29 mouse cellular contexts compared by ENCODE assay signal in the genomic region with DNA sequence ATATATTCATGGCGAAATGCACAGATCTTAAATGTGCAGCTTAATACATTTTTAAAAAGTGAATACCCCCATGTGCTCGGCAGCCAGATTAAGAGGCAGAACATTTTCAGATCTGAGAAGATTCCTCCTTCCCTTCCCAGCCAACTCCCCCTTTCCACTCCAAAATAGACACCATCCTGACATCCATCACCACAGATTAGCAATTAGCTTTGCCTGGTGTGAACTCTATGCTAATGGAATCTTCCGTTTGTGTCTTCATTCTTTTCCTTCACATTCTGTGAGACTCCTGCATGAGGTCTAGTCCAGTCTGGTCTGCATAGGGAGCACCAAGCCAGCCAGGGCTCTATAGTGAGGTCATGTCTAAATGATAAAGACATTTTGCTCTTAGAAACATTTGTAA. TPM values are rescaled to one million over a fixed set of nuclear protein-coding genes. Genes with fewer than 3 reads are reported as not detected.
A peak's percentile ranks its signal among the peaks of the same experiment; 100 is the strongest.
DNase-seq lines count a peak whose midpoint lies in the region; ATAC-seq and TF ChIP-seq lines count a peak whose summit lies in the region.
"Had no signal": no experiment of that assay in that cellular context is flagged by ENCODE, and none has a peak within 500 bp of the region (broad histone marks: within the 10 kb centered on the region; RNA-seq: fewer than 3 reads in every experiment).

No protein-coding gene starts in this region.

- WGBS in forebrain, embryonic 14.5 days: 61% methylated on average over 3 of the region's 3 CpGs

- no peaks in the 10 kb centered on the region for H3K9me3 ChIP-seq in forebrain, embryonic 14.5 days (replicated peaks; ENCODE audit: control insufficient read depth, low read length)
- H3K9me3 ChIP-seq: embryonic facial prominence, embryonic 13.5 days; heart, embryonic 10.5 days; hindbrain, embryonic 13.5 days; liver, embryonic 12.5 days; megakaryocyte, embryonic 14.5 days; midbrain, embryonic 12.5 days; stomach, embryonic 15.5 days had no signal

- H3ac ChIP-seq in myocyte (ENCODE audit: control insufficient read depth, insufficient read length): no peak overlapping the region

- peaks cover 4% of the 10 kb centered on the region for H3K79me2 ChIP-seq in myocyte (ENCODE audit: control insufficient read depth, insufficient read depth)

- no peak overlapping the region for H3K27ac ChIP-seq in forebrain, embryonic 14.5 days (ENCODE audit: low read depth, low read length)
- H3K27ac ChIP-seq: embryonic facial prominence, embryonic 13.5 days; heart, embryonic 10.5 days; hindbrain, embryonic 13.5 days; kidney, postnatal 0 days; liver, embryonic 12.5 days; midbrain, embryonic 12.5 days; stomach, embryonic 15.5 days had no signal

- DNase-seq in heart, adult 11 months: peak; percentile 57
- no peak for DNase-seq in heart, postnatal 4 days
- peak; percentile 41 for DNase-seq in left cerebral cortex, adult 11 months (ENCODE audit: low spot score)
- no peak for DNase-seq in left cerebral cortex, adult 8-10 months (ENCODE audit: low spot score in 2 of 2)
- DNase-seq in MN1 (ENCODE audit: low spot score): peak; percentile 54
- no peak for DNase-seq in forebrain, embryonic 14.5 days (ENCODE audit: low spot score)
- DNase-seq: adrenal gland, postnatal 25 days; forebrain, postnatal 0 days; gastrocnemius, postnatal 14 days; heart, postnatal 36 days; kidney, adult 8-10 months; kidney, postnatal 4 days; liver, postnatal 0 days; lung, postnatal 4 days; thymus, postnatal 14 days had no signal

- H3K36me3 ChIP-seq in myocyte (ENCODE audit: control insufficient read depth, insufficient read depth): no peaks in the 10 kb centered on the region
- H3K36me3 ChIP-seq in forebrain, embryonic 14.5 days (ENCODE audit: control insufficient read depth, insufficient read depth, low read length): no peaks in the 10 kb centered on the region
- H3K36me3 ChIP-seq: embryonic facial prominence, embryonic 13.5 days; heart, embryonic 10.5 days; hindbrain, embryonic 13.5 days; liver, embryonic 12.5 days; midbrain, embryonic 12.5 days; stomach, embryonic 15.5 days had no signal

- H3K4me3 ChIP-seq in myocyte: no peak overlapping the region
- H3K4me3 ChIP-seq in forebrain, embryonic 14.5 days (ENCODE audit: low read depth, low read length): no peak overlapping the region
- H3K4me3 ChIP-seq: embryonic facial prominence, embryonic 13.5 days; heart, embryonic 10.5 days; hindbrain, embryonic 13.5 days; liver, embryonic 12.5 days; megakaryocyte, embryonic 14.5 days; midbrain, embryonic 12.5 days; stomach, embryonic 15.5 days had no signal

- TF ChIP-seq POLR2A in myocyte (IDR thresholded peaks at IDR 0.05; ENCODE audit: insufficient read length, low read depth): no peak

- H3K4me2 ChIP-seq in myocyte (ENCODE audit: low read depth): peak overlapping the region; percentile 24
- no peak overlapping the region for H3K4me2 ChIP-seq in forebrain, embryonic 14.5 days (ENCODE audit: low read length)
- H3K4me2 ChIP-seq: embryonic facial prominence, embryonic 13.5 days; hindbrain, embryonic 13.5 days; liver, embryonic 12.5 days; midbrain, embryonic 12.5 days; stomach, embryonic 15.5 days had no signal

- H3K9ac ChIP-seq in forebrain, embryonic 14.5 days (ENCODE audit: low read length): no peak overlapping the region
- H3K9ac ChIP-seq: embryonic facial prominence, embryonic 13.5 days; forebrain, postnatal 0 days; hindbrain, embryonic 13.5 days; liver, embryonic 12.5 days; liver, postnatal 0 days; midbrain, embryonic 12.5 days; stomach, embryonic 15.5 days had no signal

- no peak for ATAC-seq in forebrain, embryonic 14.5 days
- ATAC-seq: CD4-positive, CD25-positive, alpha-beta regulatory T cell, adult 4 months; forebrain, postnatal 0 days; intestine, embryonic 16.5 days; liver, embryonic 12.5 days; liver, postnatal 0 days had no signal

- peaks cover 10% of the 10 kb centered on the region for H3K27me3 ChIP-seq in myocyte (ENCODE audit: control insufficient read depth, insufficient read depth, insufficient read length)
- H3K27me3 ChIP-seq in forebrain, embryonic 14.5 days (replicated peaks; ENCODE audit: control insufficient read depth, insufficient read depth, low read length): no peaks in the 10 kb centered on the region
- H3K27me3 ChIP-seq: embryonic facial prominence, embryonic 13.5 days; hindbrain, embryonic 13.5 days; midbrain, embryonic 12.5 days; stomach, embryonic 15.5 days had no signal

- peaks cover 2% of the 10 kb centered on the region; the same call in 1 of the 2 replicates for H3K4me1 ChIP-seq in forebrain, embryonic 14.5 days (ENCODE audit: control insufficient read depth, insufficient read depth, low read length)

TF ChIP-seq in myocyte, 11 proteins besides CTCF, POLR2A, EP300 and RAD21:
- TF ChIP-seq REST (IDR thresholded peaks at IDR 0.05; ENCODE audit: insufficient read depth, insufficient read length): no peak
- no peak for TF ChIP-seq POLR2AphosphoS2 (IDR thresholded peaks at IDR 0.05; ENCODE audit: insufficient read length, low read depth)
- TF ChIP-seq MAX (IDR thresholded peaks at IDR 0.05; ENCODE audit: low read depth): no peak
- no peak for TF ChIP-seq SRF (IDR thresholded peaks at IDR 0.05; ENCODE audit: control insufficient read depth, insufficient read length, low read depth)
- no peak for TF ChIP-seq CEBPB (IDR thresholded peaks at IDR 0.05; ENCODE audit: insufficient read depth, poor library complexity, severe bottlenecking)
- TF ChIP-seq E2F4 (IDR thresholded peaks at IDR 0.05; ENCODE audit: insufficient read depth): no peak
- TF ChIP-seq USF1 (IDR thresholded peaks at IDR 0.05; ENCODE audit: low read depth): no peak
- no peak for TF ChIP-seq TCF3 (IDR thresholded peaks at IDR 0.05; ENCODE audit: insufficient read length, low read depth)
- TF ChIP-seq TCF12 (IDR thresholded peaks at IDR 0.05; ENCODE audit: insufficient read depth, poor library complexity, severe bottlenecking): no peak
- no peak for TF ChIP-seq MYOD1 (IDR thresholded peaks at IDR 0.05; ENCODE audit: control insufficient read depth in 1 of 3, insufficient read length in 2 of 3, low read depth in 2 of 3)
- TF ChIP-seq MYOG (IDR thresholded peaks at IDR 0.05; ENCODE audit: control insufficient read depth in 1 of 3, insufficient read depth in 1 of 3, insufficient read length in 2 of 3, low read depth in 2 of 3): no peak

RNA-seq across cellular contexts. Expression of gene Nup93, which starts 4.1 kb away (rescaled TPM):
- total RNA-seq in heart, postnatal 4 days (2021): 10 to 100 TPM; 45.1 to 52.7 TPM
- 10 to 100 TPM; 48.3 to 54.1 (median 49.8) TPM for total RNA-seq in left cerebral cortex, adult 8-10 months (2022)
- 38.1 TPM for polyA plus RNA-seq in myocyte (2012; fragmentation: generic; extraction: Trizol)
- polyA plus RNA-seq in forebrain, embryonic 14.5 days (2014; fragmentation: Nextera tagmentation; extraction: Ambion mirVana): 65.2 and 72.6 TPM in 2 replicates

RNA-seq across cellular contexts. Expression of gene Mt1, which starts 31.3 kb away (rescaled TPM):
- 100 to 1,000 TPM; 168 to 174 TPM for total RNA-seq in heart, postnatal 4 days (2021)
- total RNA-seq in left cerebral cortex, adult 8-10 months (2022): 100 to 1,000 TPM; 307 to 666 (median 449) TPM
- 1,165 TPM for polyA plus RNA-seq in myocyte (2012; fragmentation: generic; extraction: Trizol)
- polyA plus RNA-seq in forebrain, embryonic 14.5 days (2014; fragmentation: Nextera tagmentation; extraction: Ambion mirVana): 77.2 and 110 TPM in 2 replicates

RNA-seq across cellular contexts. Expression of gene Mt2, which starts 37.8 kb away (rescaled TPM):
- 10 to 100 TPM; 35.5 to 37.4 TPM for total RNA-seq in heart, postnatal 4 days (2021)
- 100 to 1,000 TPM; 287 to 602 (median 391) TPM for total RNA-seq in left cerebral cortex, adult 8-10 months (2022)
- polyA plus RNA-seq in myocyte (2012; fragmentation: generic; extraction: Trizol): 699 TPM
- polyA plus RNA-seq in forebrain, embryonic 14.5 days (2014; fragmentation: Nextera tagmentation; extraction: Ambion mirVana): 29.4 and 47.5 TPM in 2 replicates
- total RNA-seq: neutrophil, adult 5-6 weeks had no signal
- polyA plus RNA-seq: CD4-positive, CD25-positive, alpha-beta regulatory T cell, adult 4 months had no signal

RNA-seq across cellular contexts. Expression of gene Mt3, which starts 57.8 kb away (rescaled TPM):
- 10 to 100 TPM; 26.7 to 28.1 TPM for total RNA-seq in heart, postnatal 4 days (2021)
- total RNA-seq in left cerebral cortex, adult 8-10 months (2022): 100 to 1,000 TPM; 785 to 962 (median 864) TPM
- polyA plus RNA-seq in myocyte (2012; fragmentation: generic; extraction: Trizol): 0.32 TPM
- 237 and 306 TPM in 2 replicates for polyA plus RNA-seq in forebrain, embryonic 14.5 days (2014; fragmentation: Nextera tagmentation; extraction: Ambion mirVana)
- total RNA-seq: common myeloid progenitor, adult 5-6 weeks; granulocyte monocyte progenitor cell, adult 5-6 weeks; neutrophil, adult 5-6 weeks had no signal
- polyA plus RNA-seq: CD4-positive, CD25-positive, alpha-beta regulatory T cell, adult 4 months; liver, postnatal 0 days had no signal

Comparison
In these comparisons a context has a peak if more than half of its experiments do, and no peak if none do; other contexts are left out.
1. DNase-seq: peak in heart, adult 11 months (single experiment), left cerebral cortex, adult 11 months (single experiment) and MN1 (single experiment); none in heart, postnatal 4 days (single experiment), left cerebral cortex, adult 8-10 months (0 of 2) and forebrain, embryonic 14.5 days (single experiment).
2. RNA of gene Mt2, which starts 37.8 kb away (total RNA-seq): 287 to 602 TPM in left cerebral cortex, adult 8-10 months; 35.5 to 37.4 TPM in heart, postnatal 4 days; every median in the first group is over 4 times any median in the second.